Mouse (Mus musculus): ENCODE results near the gene D430041D05Rik. TPM values are rescaled to one million over a fixed set of nuclear protein-coding genes. Genes with fewer than 3 reads are reported as not detected.

D430041D05Rik gene
- polyA plus RNA-seq, 1 experiment: not detected

GRCm38 (mm10) chr2:104442341-104442740 lies 31.5 kb upstream of the D430041D05Rik start:
- Histone ChIP-seq H3K9me3 (ENCODE audit: control insufficient read depth, low read length) (no peaks in the 10 kb centered on the region), H3K4me3 (replicated peaks) (no peak overlapping the region), H3K4me1 (ENCODE audit: control insufficient read depth) (no peaks in the 10 kb centered on the region), H3K36me3 (ENCODE audit: control insufficient read depth) (peaks cover 54% of the 10 kb centered on the region), H3K27me3 (ENCODE audit: control insufficient read depth) (no peaks in the 10 kb centered on the region)
- TF ChIP-seq GATA1 (IDR thresholded peaks at IDR 0.05; ENCODE audit: low read length) (no peak), TAL1 (IDR thresholded peaks at IDR 0.05; ENCODE audit: low read length) (no peak)

GRCm38 (mm10) chr2:104436226-104436625 lies 25.4 kb upstream of the D430041D05Rik start:
- Histone ChIP-seq H3K9me3 (ENCODE audit: control insufficient read depth, low read length) (no peaks in the 10 kb centered on the region), H3K36me3 (ENCODE audit: control insufficient read depth) (peaks cover 87% of the 10 kb centered on the region), H3K27me3 (ENCODE audit: control insufficient read depth) (no peaks in the 10 kb centered on the region), H3K4me3 (replicated peaks) (no peak overlapping the region), H3K4me1 (ENCODE audit: control insufficient read depth) (no peaks in the 10 kb centered on the region)
- TF ChIP-seq TAL1 (IDR thresholded peaks at IDR 0.05; ENCODE audit: low read length): no peak
- no peak for TF ChIP-seq GATA1 (IDR thresholded peaks at IDR 0.05; ENCODE audit: low read length)

- no peaks in the 10 kb centered on the region for H3K4me1 ChIP-seq (ENCODE audit: control insufficient read depth)
- H3K27me3 ChIP-seq (ENCODE audit: control insufficient read depth): no peaks in the 10 kb centered on the region
- peaks cover 83% of the 10 kb centered on the region for H3K36me3 ChIP-seq (ENCODE audit: control insufficient read depth)
- TF ChIP-seq TAL1 (IDR thresholded peaks at IDR 0.05; ENCODE audit: low read length) (no peak), GATA1 (IDR thresholded peaks at IDR 0.05; ENCODE audit: low read length) (no peak)
- no peaks in the 10 kb centered on the region for H3K9me3 ChIP-seq (ENCODE audit: control insufficient read depth, low read length)
- H3K4me3 ChIP-seq (replicated peaks): no peak overlapping the region
These were observed 20.3 kb upstream of the D430041D05Rik start for GRCm38 (mm10) chr2:104431067-104431466.

GRCm38 (mm10) chr2:104430566-104430965 lies 19.8 kb upstream of the D430041D05Rik start:
- no peaks in the 10 kb centered on the region for H3K27me3 ChIP-seq (ENCODE audit: control insufficient read depth)
- TF ChIP-seq TAL1 (IDR thresholded peaks at IDR 0.05; ENCODE audit: low read length) (no peak), GATA1 (IDR thresholded peaks at IDR 0.05; ENCODE audit: low read length) (no peak)
- H3K4me1 ChIP-seq (ENCODE audit: control insufficient read depth): no peaks in the 10 kb centered on the region
- no peak overlapping the region for H3K4me3 ChIP-seq (replicated peaks)
- H3K36me3 ChIP-seq (ENCODE audit: control insufficient read depth): peaks cover 78% of the 10 kb centered on the region
- H3K9me3 ChIP-seq (ENCODE audit: control insufficient read depth, low read length): no peaks in the 10 kb centered on the region

- Histone ChIP-seq H3K9me3 (ENCODE audit: control insufficient read depth, low read length) (no peaks in the 10 kb centered on the region), H3K27me3 (ENCODE audit: control insufficient read depth) (no peaks in the 10 kb centered on the region), H3K4me1 (ENCODE audit: control insufficient read depth) (no peaks in the 10 kb centered on the region), H3K4me3 (replicated peaks) (no peak overlapping the region), H3K36me3 (ENCODE audit: control insufficient read depth) (peaks cover 41% of the 10 kb centered on the region)
- TF ChIP-seq TAL1 (IDR thresholded peaks at IDR 0.05; ENCODE audit: low read length): no peak
- no peak for TF ChIP-seq GATA1 (IDR thresholded peaks at IDR 0.05; ENCODE audit: low read length)
These were observed 15.3 kb upstream of the D430041D05Rik start for GRCm38 (mm10) chr2:104426112-104426511.

- TF ChIP-seq TAL1 (IDR thresholded peaks at IDR 0.05; ENCODE audit: low read length) (no peak), GATA1 (IDR thresholded peaks at IDR 0.05; ENCODE audit: low read length) (no peak)
These were observed 11.4 kb upstream of the D430041D05Rik start for GRCm38 (mm10) chr2:104422230-104422629.

GRCm38 (mm10) chr2:104420805-104421204 lies 10.0 kb upstream of the D430041D05Rik start:
- Histone ChIP-seq H3K4me1 (ENCODE audit: control insufficient read depth) (no peaks in the 10 kb centered on the region), H3K27me3 (ENCODE audit: control insufficient read depth) (no peaks in the 10 kb centered on the region), H3K36me3 (ENCODE audit: control insufficient read depth) (peaks cover 4% of the 10 kb centered on the region), H3K9me3 (ENCODE audit: control insufficient read depth, low read length) (no peaks in the 10 kb centered on the region), H3K4me3 (replicated peaks) (no peak overlapping the region)
- TF ChIP-seq GATA1 (IDR thresholded peaks at IDR 0.05; ENCODE audit: low read length): no peak
- TF ChIP-seq TAL1 (IDR thresholded peaks at IDR 0.05; ENCODE audit: low read length): no peak

More at GRCm38 (mm10) chr2:104422230-104422629, 11.4 kb upstream of the D430041D05Rik start:
- H3K4me3 ChIP-seq (replicated peaks): no peak overlapping the region
- H3K9me3 ChIP-seq (ENCODE audit: control insufficient read depth, low read length): no peaks in the 10 kb centered on the region
- H3K4me1 ChIP-seq (ENCODE audit: control insufficient read depth): no peaks in the 10 kb centered on the region
- H3K27me3 ChIP-seq (ENCODE audit: control insufficient read depth): no peaks in the 10 kb centered on the region
- H3K36me3 ChIP-seq (ENCODE audit: control insufficient read depth): peaks cover 8% of the 10 kb centered on the region

GRCm38 (mm10) chr2:104419999-104420398 lies 9.2 kb upstream of the D430041D05Rik start:
- no peak overlapping the region for H3K4me3 ChIP-seq (replicated peaks)

GRCm38 (mm10) chr2:104419411-104419810 lies 8.6 kb upstream of the D430041D05Rik start:
- Histone ChIP-seq H3K4me3 (replicated peaks) (no peak overlapping the region), H3K4me1 (ENCODE audit: control insufficient read depth) (no peaks in the 10 kb centered on the region), H3K27me3 (ENCODE audit: control insufficient read depth) (no peaks in the 10 kb centered on the region), H3K9me3 (ENCODE audit: control insufficient read depth, low read length) (no peaks in the 10 kb centered on the region), H3K36me3 (ENCODE audit: control insufficient read depth) (no peaks in the 10 kb centered on the region)
- TF ChIP-seq GATA1 (IDR thresholded peaks at IDR 0.05; ENCODE audit: low read length) (no peak), TAL1 (IDR thresholded peaks at IDR 0.05; ENCODE audit: low read length) (no peak)

More at GRCm38 (mm10) chr2:104419999-104420398, 9.2 kb upstream of the D430041D05Rik start:
- no peaks in the 10 kb centered on the region for H3K27me3 ChIP-seq (ENCODE audit: control insufficient read depth)
- H3K4me1 ChIP-seq (ENCODE audit: control insufficient read depth): no peaks in the 10 kb centered on the region
- TF ChIP-seq GATA1 (IDR thresholded peaks at IDR 0.05; ENCODE audit: low read length) (no peak), TAL1 (IDR thresholded peaks at IDR 0.05; ENCODE audit: low read length) (no peak)
- H3K9me3 ChIP-seq (ENCODE audit: control insufficient read depth, low read length): no peaks in the 10 kb centered on the region
- peaks cover 2% of the 10 kb centered on the region for H3K36me3 ChIP-seq (ENCODE audit: control insufficient read depth)

- no peaks in the 10 kb centered on the region for H3K36me3 ChIP-seq (ENCODE audit: control insufficient read depth)
- H3K27me3 ChIP-seq (ENCODE audit: control insufficient read depth): peaks cover 54% of the 10 kb centered on the region
- no peaks in the 10 kb centered on the region for H3K4me1 ChIP-seq (ENCODE audit: control insufficient read depth)
- no peak for TF ChIP-seq GATA1 (IDR thresholded peaks at IDR 0.05; ENCODE audit: low read length)
- TF ChIP-seq TAL1 (IDR thresholded peaks at IDR 0.05; ENCODE audit: low read length): no peak
- H3K4me3 ChIP-seq (replicated peaks): no peak overlapping the region
- no peaks in the 10 kb centered on the region; the same call in 1 of the 2 replicates for H3K9me3 ChIP-seq (ENCODE audit: control insufficient read depth, low read length)
These were observed 2.2 kb upstream of the D430041D05Rik start for GRCm38 (mm10) chr2:104413011-104413410.

All from erythroblast, embryonic 14.5 days (primary cell).